Mouse (Mus musculus): Measurements from ENCODE around the gene Magi2. TPM values are rescaled to one million over a fixed set of nuclear protein-coding genes. Genes with fewer than 3 reads are reported as not detected.

Gene Magi2
- polyA plus RNA-seq, 1 experiment from 2014 or later = 2.7 TPM

- no peak overlapping the region for H3K4me2 ChIP-seq
- no peaks in the 10 kb centered on the region for H3K36me3 ChIP-seq
- H3K9me3 ChIP-seq = no peaks in the 10 kb centered on the region
- no peak overlapping the region for H3K27ac ChIP-seq (replicated peaks)
- 47% methylated on average over 2 of the region's 2 CpGs for WGBS
- no peak for ATAC-seq (ENCODE audit: extremely low read depth, insufficient number of reproducible peaks, low FRiP score, low TSS enrichment)
- H3K9ac ChIP-seq = no peak overlapping the region
- H3K27me3 ChIP-seq (replicated peaks) = no peaks in the 10 kb centered on the region
- peaks cover 7% of the 10 kb centered on the region; the same call in 1 of the 2 replicates for H3K4me1 ChIP-seq
- H3K4me3 ChIP-seq = no peak overlapping the region
Measured at GRCm38 (mm10) chr5:20610640-20611039, 1383.8 kb downstream of the Magi2 start.

- 76% methylated on average over 9 of the region's 9 CpGs for WGBS
- no peak overlapping the region for H3K4me2 ChIP-seq
- no peak overlapping the region for H3K27ac ChIP-seq (replicated peaks)
- peaks cover 7% of the 10 kb centered on the region; the same call in 1 of the 2 replicates for H3K4me1 ChIP-seq
- H3K27me3 ChIP-seq (replicated peaks) = no peaks in the 10 kb centered on the region
- no peak overlapping the region for H3K9ac ChIP-seq
- H3K4me3 ChIP-seq = no peak overlapping the region
- H3K9me3 ChIP-seq = no peaks in the 10 kb centered on the region
- no peak for ATAC-seq (ENCODE audit: extremely low read depth, insufficient number of reproducible peaks, low FRiP score, low TSS enrichment)
- no peaks in the 10 kb centered on the region for H3K36me3 ChIP-seq
Measured at GRCm38 (mm10) chr5:20612616-20613015, 1385.8 kb downstream of the Magi2 start.

- no peak for ATAC-seq (ENCODE audit: extremely low read depth, insufficient number of reproducible peaks, low FRiP score, low TSS enrichment)
- Histone ChIP-seq H3K4me3 (no peak overlapping the region), H3K9me3 (no peaks in the 10 kb centered on the region), H3K4me1 (peaks cover 7% of the 10 kb centered on the region; the same call in 1 of the 2 replicates), H3K27me3 (replicated peaks) (no peaks in the 10 kb centered on the region), H3K27ac (replicated peaks) (no peak overlapping the region), H3K9ac (no peak overlapping the region), H3K4me2 (no peak overlapping the region), H3K36me3 (no peaks in the 10 kb centered on the region)
- WGBS = 67% methylated on average over 4 of the region's 4 CpGs
Measured at GRCm38 (mm10) chr5:20614891-20615290, 1388.1 kb downstream of the Magi2 start.

GRCm38 (mm10) chr5:20620596-20621511, 1394.0 kb downstream of the Magi2 start:
- Histone ChIP-seq H3K9ac (no peak overlapping the region), H3K4me1 (no peaks in the 10 kb centered on the region), H3K4me2 (no peak overlapping the region), H3K4me3 (no peak overlapping the region), H3K36me3 (no peaks in the 10 kb centered on the region), H3K27me3 (replicated peaks) (no peaks in the 10 kb centered on the region), H3K27ac (replicated peaks) (no peak overlapping the region), H3K9me3 (no peaks in the 10 kb centered on the region)
- 70% methylated on average over 7 of the region's 7 CpGs for WGBS
- ATAC-seq (ENCODE audit: extremely low read depth, insufficient number of reproducible peaks, low FRiP score, low TSS enrichment) = no peak

GRCm38 (mm10) chr5:20622417-20622816, 1395.6 kb downstream of the Magi2 start:
- WGBS = 74% methylated on average over 3 of the region's 3 CpGs
- no peak for ATAC-seq (ENCODE audit: extremely low read depth, insufficient number of reproducible peaks, low FRiP score, low TSS enrichment)
- no peaks in the 10 kb centered on the region for H3K27me3 ChIP-seq (replicated peaks)
- no peak overlapping the region for H3K4me2 ChIP-seq
- no peaks in the 10 kb centered on the region for H3K9me3 ChIP-seq
- no peak overlapping the region for H3K4me3 ChIP-seq
- H3K27ac ChIP-seq (replicated peaks) = no peak overlapping the region
- no peaks in the 10 kb centered on the region for H3K36me3 ChIP-seq
- no peaks in the 10 kb centered on the region for H3K4me1 ChIP-seq
- no peak overlapping the region for H3K9ac ChIP-seq

GRCm38 (mm10) chr5:20622837-20623573, 1396.2 kb downstream of the Magi2 start:
- H3K4me3 ChIP-seq = no peak overlapping the region
- no peak overlapping the region for H3K27ac ChIP-seq (replicated peaks)
- 75% methylated on average over 10 of the region's 10 CpGs for WGBS
- H3K9ac ChIP-seq = no peak overlapping the region
- no peaks in the 10 kb centered on the region for H3K9me3 ChIP-seq
- no peaks in the 10 kb centered on the region for H3K27me3 ChIP-seq (replicated peaks)
- no peaks in the 10 kb centered on the region for H3K4me1 ChIP-seq
- no peak overlapping the region for H3K4me2 ChIP-seq
- ATAC-seq (ENCODE audit: extremely low read depth, insufficient number of reproducible peaks, low FRiP score, low TSS enrichment) = no peak
- no peaks in the 10 kb centered on the region for H3K36me3 ChIP-seq

- H3K36me3 ChIP-seq = no peaks in the 10 kb centered on the region
- 60% methylated on average over 2 of the region's 2 CpGs for WGBS
- ATAC-seq (ENCODE audit: extremely low read depth, insufficient number of reproducible peaks, low FRiP score, low TSS enrichment) = no peak
Measured at GRCm38 (mm10) chr5:20625117-20625516, 1398.3 kb downstream of the Magi2 start.

GRCm38 (mm10) chr5:20628954-20629601, 1402.2 kb downstream of the Magi2 start:
- no peak for ATAC-seq (ENCODE audit: extremely low read depth, insufficient number of reproducible peaks, low FRiP score, low TSS enrichment)
- no peaks in the 10 kb centered on the region for H3K36me3 ChIP-seq
- WGBS = 50% methylated on average over 4 of the region's 4 CpGs
- no peaks in the 10 kb centered on the region for H3K27me3 ChIP-seq (replicated peaks)
- no peak overlapping the region for H3K27ac ChIP-seq (replicated peaks)
- H3K4me1 ChIP-seq = no peaks in the 10 kb centered on the region
- H3K9me3 ChIP-seq = no peaks in the 10 kb centered on the region
- no peak overlapping the region for H3K4me3 ChIP-seq
- no peak overlapping the region for H3K9ac ChIP-seq
- no peak overlapping the region for H3K4me2 ChIP-seq

More at GRCm38 (mm10) chr5:20625117-20625516, 1398.3 kb downstream of the Magi2 start:
- no peaks in the 10 kb centered on the region for H3K9me3 ChIP-seq
- no peak overlapping the region for H3K27ac ChIP-seq (replicated peaks)
- H3K4me3 ChIP-seq = no peak overlapping the region
- H3K4me1 ChIP-seq = no peaks in the 10 kb centered on the region
- no peak overlapping the region for H3K4me2 ChIP-seq
- H3K9ac ChIP-seq = no peak overlapping the region
- H3K27me3 ChIP-seq (replicated peaks) = no peaks in the 10 kb centered on the region

- no peak overlapping the region for H3K4me3 ChIP-seq
- H3K36me3 ChIP-seq = no peaks in the 10 kb centered on the region
- H3K9me3 ChIP-seq = no peaks in the 10 kb centered on the region
- no peak overlapping the region for H3K9ac ChIP-seq
- no peak for ATAC-seq (ENCODE audit: extremely low read depth, insufficient number of reproducible peaks, low FRiP score, low TSS enrichment)
- no peaks in the 10 kb centered on the region for H3K4me1 ChIP-seq
- WGBS = 78% methylated on average over 14 of the region's 14 CpGs
- H3K4me2 ChIP-seq = no peak overlapping the region
- peaks cover 3% of the 10 kb centered on the region; the same call in 1 of the 2 replicates for H3K27me3 ChIP-seq (replicated peaks)
- no peak overlapping the region for H3K27ac ChIP-seq (replicated peaks)
Measured at GRCm38 (mm10) chr5:20634046-20634769, 1407.4 kb downstream of the Magi2 start.

GRCm38 (mm10) chr5:20634822-20635221, 1408.0 kb downstream of the Magi2 start:
- H3K9ac ChIP-seq = no peak overlapping the region
- no peak overlapping the region for H3K27ac ChIP-seq (replicated peaks)
- H3K36me3 ChIP-seq = no peaks in the 10 kb centered on the region
- no peaks in the 10 kb centered on the region for H3K9me3 ChIP-seq
- 50% methylated on average over 8 of the region's 8 CpGs for WGBS
- H3K27me3 ChIP-seq (replicated peaks) = peaks cover 3% of the 10 kb centered on the region; the same call in 1 of the 2 replicates
- no peak overlapping the region for H3K4me3 ChIP-seq
- no peak overlapping the region for H3K4me2 ChIP-seq
- no peak for ATAC-seq (ENCODE audit: extremely low read depth, insufficient number of reproducible peaks, low FRiP score, low TSS enrichment)
- no peaks in the 10 kb centered on the region for H3K4me1 ChIP-seq
